Mouse (Mus musculus): ENCODE measurements at regions not wholly inside any gene's neighbourhood (a gene's known extent, or its start where the extent isn't known, plus 50 kb on each side); places are given as distances from the start of the nearest gene placed in this dataset.

GRCm38 (mm10) chr1:186454393-186455085, 251.2 kb downstream of the Tgfb2 start:
- H3K27ac ChIP-seq (ENCODE audit: low read length), result no peak overlapping the region
- ATAC-seq (ENCODE audit: low FRiP score, low TSS enrichment), result no peak
- 38% methylated on average over 4 of the region's 4 CpGs for WGBS

GRCm38 (mm10) chr1:186448841-186449650, 256.7 kb downstream of the Tgfb2 start:
- Histone ChIP-seq H3K9ac (replicated peaks; ENCODE audit: low read length) (no peak overlapping the region), H3K27ac (ENCODE audit: low read length) (no peak overlapping the region)
- no peak for ATAC-seq (ENCODE audit: low FRiP score, low TSS enrichment)

More at GRCm38 (mm10) chr1:186454393-186455085, 251.2 kb downstream of the Tgfb2 start:
- H3K4me2 ChIP-seq (replicated peaks; ENCODE audit: low read depth, low read length), result no peak overlapping the region
- H3K9me3 ChIP-seq (ENCODE audit: low read length), result peaks cover 3% of the 10 kb centered on the region
- H3K4me3 ChIP-seq (ENCODE audit: low read length), result no peak overlapping the region
- H3K4me1 ChIP-seq (ENCODE audit: insufficient read depth, low read length), result peaks cover 6% of the 10 kb centered on the region; the same call in 1 of the 2 replicates
- H3K9ac ChIP-seq (replicated peaks; ENCODE audit: low read length), result no peak overlapping the region
- no peaks in the 10 kb centered on the region for H3K36me3 ChIP-seq (ENCODE audit: insufficient read depth, low read length)
- H3K27me3 ChIP-seq (ENCODE audit: insufficient read depth, low read length), result no peaks in the 10 kb centered on the region

GRCm38 (mm10) chr1:186447521-186447920, 258.3 kb downstream of the Tgfb2 start:
- Histone ChIP-seq H3K4me1 (ENCODE audit: insufficient read depth, low read length) (no peaks in the 10 kb centered on the region), H3K4me2 (replicated peaks; ENCODE audit: low read depth, low read length) (no peak overlapping the region), H3K9ac (replicated peaks; ENCODE audit: low read length) (no peak overlapping the region), H3K9me3 (ENCODE audit: low read length) (no peaks in the 10 kb centered on the region), H3K4me3 (ENCODE audit: low read length) (no peak overlapping the region), H3K36me3 (ENCODE audit: insufficient read depth, low read length) (no peaks in the 10 kb centered on the region), H3K27me3 (ENCODE audit: insufficient read depth, low read length) (no peaks in the 10 kb centered on the region), H3K27ac (ENCODE audit: low read length) (no peak overlapping the region)
- WGBS, result 38% methylated on average over 1 of the region's 1 CpGs
- no peak for ATAC-seq (ENCODE audit: low FRiP score, low TSS enrichment)

More at GRCm38 (mm10) chr1:186448841-186449650, 256.7 kb downstream of the Tgfb2 start:
- Histone ChIP-seq H3K4me3 (ENCODE audit: low read length) (no peak overlapping the region), H3K27me3 (ENCODE audit: insufficient read depth, low read length) (no peaks in the 10 kb centered on the region), H3K4me2 (replicated peaks; ENCODE audit: low read depth, low read length) (no peak overlapping the region), H3K9me3 (ENCODE audit: low read length) (no peaks in the 10 kb centered on the region), H3K4me1 (ENCODE audit: insufficient read depth, low read length) (no peaks in the 10 kb centered on the region), H3K36me3 (ENCODE audit: insufficient read depth, low read length) (no peaks in the 10 kb centered on the region)
- 39% methylated on average over 16 of the region's 16 CpGs for WGBS

GRCm38 (mm10) chr1:186444701-186445131, 261.1 kb downstream of the Tgfb2 start:
- 57% methylated on average over 5 of the region's 5 CpGs for WGBS
- H3K4me2 ChIP-seq (replicated peaks; ENCODE audit: low read depth, low read length), result no peak overlapping the region
- H3K27me3 ChIP-seq (ENCODE audit: insufficient read depth, low read length), result no peaks in the 10 kb centered on the region
- H3K36me3 ChIP-seq (ENCODE audit: insufficient read depth, low read length), result no peaks in the 10 kb centered on the region
- ATAC-seq (ENCODE audit: low FRiP score, low TSS enrichment), result peak; percentile 70; the same call in 1 of the 2 replicates
- no peak overlapping the region for H3K4me3 ChIP-seq (ENCODE audit: low read length)
- H3K27ac ChIP-seq (ENCODE audit: low read length), result no peak overlapping the region
- H3K4me1 ChIP-seq (ENCODE audit: insufficient read depth, low read length), result no peaks in the 10 kb centered on the region
- H3K9ac ChIP-seq (replicated peaks; ENCODE audit: low read length), result no peak overlapping the region
- no peaks in the 10 kb centered on the region for H3K9me3 ChIP-seq (ENCODE audit: low read length)

GRCm38 (mm10) chr1:186442160-186442559, 263.6 kb downstream of the Tgfb2 start:
- Histone ChIP-seq H3K9me3 (ENCODE audit: low read length) (no peaks in the 10 kb centered on the region), H3K36me3 (ENCODE audit: insufficient read depth, low read length) (no peaks in the 10 kb centered on the region), H3K4me1 (ENCODE audit: insufficient read depth, low read length) (no peaks in the 10 kb centered on the region), H3K4me3 (ENCODE audit: low read length) (no peak overlapping the region), H3K27me3 (ENCODE audit: insufficient read depth, low read length) (no peaks in the 10 kb centered on the region), H3K4me2 (replicated peaks; ENCODE audit: low read depth, low read length) (no peak overlapping the region), H3K9ac (replicated peaks; ENCODE audit: low read length) (no peak overlapping the region), H3K27ac (ENCODE audit: low read length) (no peak overlapping the region)
- 81% methylated on average over 1 of the region's 1 CpGs for WGBS
- ATAC-seq (ENCODE audit: low FRiP score, low TSS enrichment), result no peak

GRCm38 (mm10) chr1:186435336-186435972, 270.3 kb downstream of the Tgfb2 start:
- H3K4me1 ChIP-seq (ENCODE audit: insufficient read depth, low read length), result peaks cover 22% of the 10 kb centered on the region
- H3K4me2 ChIP-seq (replicated peaks; ENCODE audit: low read depth, low read length), result no peak overlapping the region
- H3K27ac ChIP-seq (ENCODE audit: low read length), result peak overlapping the region; percentile 35; the same call in 1 of the 2 replicates
- H3K9ac ChIP-seq (replicated peaks; ENCODE audit: low read length), result no peak overlapping the region
- H3K4me3 ChIP-seq (ENCODE audit: low read length), result no peak overlapping the region
- H3K27me3 ChIP-seq (ENCODE audit: insufficient read depth, low read length), result no peaks in the 10 kb centered on the region
- no peaks in the 10 kb centered on the region for H3K36me3 ChIP-seq (ENCODE audit: insufficient read depth, low read length)
- 17% methylated on average over 12 of the region's 12 CpGs for WGBS
- peak; percentile 81 for ATAC-seq (ENCODE audit: low FRiP score, low TSS enrichment)
- H3K9me3 ChIP-seq (ENCODE audit: low read length), result no peaks in the 10 kb centered on the region

- Histone ChIP-seq H3K4me2 (replicated peaks; ENCODE audit: low read depth, low read length) (0 out of 2 replicates have a peak overlapping the region, but pooled peaks have one; percentile 6), H3K4me3 (ENCODE audit: low read length) (no peak overlapping the region), H3K27ac (ENCODE audit: low read length) (peak overlapping the region; percentile 31; the same call in 1 of the 2 replicates), H3K4me1 (ENCODE audit: insufficient read depth, low read length) (peaks cover 22% of the 10 kb centered on the region), H3K27me3 (ENCODE audit: insufficient read depth, low read length) (no peaks in the 10 kb centered on the region), H3K9ac (replicated peaks; ENCODE audit: low read length) (no peak overlapping the region), H3K36me3 (ENCODE audit: insufficient read depth, low read length) (no peaks in the 10 kb centered on the region), H3K9me3 (ENCODE audit: low read length) (no peaks in the 10 kb centered on the region)
- peak; percentile 63 for ATAC-seq (ENCODE audit: low FRiP score, low TSS enrichment)
- 11% methylated on average over 9 of the region's 9 CpGs for WGBS
These were observed 271.0 kb downstream of the Tgfb2 start for GRCm38 (mm10) chr1:186434782-186435181.

- 71% methylated on average over 2 of the region's 2 CpGs for WGBS
- Histone ChIP-seq H3K9me3 (ENCODE audit: low read length) (no peaks in the 10 kb centered on the region), H3K27me3 (ENCODE audit: insufficient read depth, low read length) (no peaks in the 10 kb centered on the region), H3K4me3 (ENCODE audit: low read length) (no peak overlapping the region), H3K4me1 (ENCODE audit: insufficient read depth, low read length) (peaks cover 22% of the 10 kb centered on the region), H3K4me2 (replicated peaks; ENCODE audit: low read depth, low read length) (no peak overlapping the region), H3K9ac (replicated peaks; ENCODE audit: low read length) (no peak overlapping the region), H3K36me3 (ENCODE audit: insufficient read depth, low read length) (no peaks in the 10 kb centered on the region), H3K27ac (ENCODE audit: low read length) (0 out of 2 replicates have a peak overlapping the region, but pooled peaks have one; percentile 10)
- no peak for ATAC-seq (ENCODE audit: low FRiP score, low TSS enrichment)
These were observed 271.8 kb downstream of the Tgfb2 start for GRCm38 (mm10) chr1:186434007-186434406.

- WGBS, result 64% methylated on average over 7 of the region's 7 CpGs
- Histone ChIP-seq H3K4me1 (ENCODE audit: insufficient read depth, low read length) (peaks cover 22% of the 10 kb centered on the region), H3K27ac (ENCODE audit: low read length) (no peak overlapping the region), H3K9me3 (ENCODE audit: low read length) (no peaks in the 10 kb centered on the region), H3K9ac (replicated peaks; ENCODE audit: low read length) (no peak overlapping the region), H3K36me3 (ENCODE audit: insufficient read depth, low read length) (no peaks in the 10 kb centered on the region), H3K4me3 (ENCODE audit: low read length) (no peak overlapping the region), H3K27me3 (ENCODE audit: insufficient read depth, low read length) (no peaks in the 10 kb centered on the region), H3K4me2 (replicated peaks; ENCODE audit: low read depth, low read length) (no peak overlapping the region)
- peak; percentile 87 for ATAC-seq (ENCODE audit: low FRiP score, low TSS enrichment)
These were observed 272.6 kb downstream of the Tgfb2 start for GRCm38 (mm10) chr1:186433169-186433665.
